Mouse (Mus musculus) layer of hippocampus, adult 9-10 months (tissue): ENCODE measurements around the gene Rtl9.

Source experiments
- DNase-seq: peaks from one replicate; pipeline ENCODE4 v3.0.0; 2022; ENCODE audit warnings: low spot score

Gene Rtl9

DNA sequence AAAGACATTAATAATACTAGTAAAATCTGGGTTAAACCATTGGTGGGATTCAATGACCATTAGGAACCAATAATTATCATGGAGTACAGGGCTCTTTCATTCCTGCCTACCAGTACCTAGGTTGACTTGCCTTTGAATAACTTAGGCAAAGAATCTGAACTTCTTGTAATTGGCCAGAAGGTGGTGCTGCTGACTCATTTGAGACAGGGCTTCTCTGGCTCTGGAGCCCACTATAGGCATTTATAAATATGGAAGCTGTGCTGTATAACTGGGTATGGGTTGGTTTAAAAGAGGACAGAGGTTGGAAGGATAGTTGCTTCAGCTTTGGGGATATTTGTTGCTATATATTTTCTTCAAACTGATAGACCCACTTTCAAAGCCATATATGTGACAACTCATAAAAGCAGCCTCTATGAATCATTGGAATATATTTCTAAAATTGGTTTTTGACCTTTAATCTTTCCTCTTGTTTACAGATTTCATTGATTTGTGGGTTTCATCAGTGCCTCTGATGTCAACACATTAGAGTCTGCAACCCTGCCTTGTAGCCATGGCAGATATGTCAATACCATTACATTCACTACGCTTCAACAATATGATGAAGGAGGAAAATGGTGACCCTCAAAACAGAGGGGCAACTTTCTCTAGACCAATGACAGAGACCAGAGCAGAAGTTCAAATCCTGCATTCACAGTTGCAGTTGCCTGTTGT lies at the start of gene Rtl9:
Gene Rtl9 (plus strand): TSS at position 551 of the 711 bp plus-strand sequence.
- no peak for DNase-seq

DNA sequence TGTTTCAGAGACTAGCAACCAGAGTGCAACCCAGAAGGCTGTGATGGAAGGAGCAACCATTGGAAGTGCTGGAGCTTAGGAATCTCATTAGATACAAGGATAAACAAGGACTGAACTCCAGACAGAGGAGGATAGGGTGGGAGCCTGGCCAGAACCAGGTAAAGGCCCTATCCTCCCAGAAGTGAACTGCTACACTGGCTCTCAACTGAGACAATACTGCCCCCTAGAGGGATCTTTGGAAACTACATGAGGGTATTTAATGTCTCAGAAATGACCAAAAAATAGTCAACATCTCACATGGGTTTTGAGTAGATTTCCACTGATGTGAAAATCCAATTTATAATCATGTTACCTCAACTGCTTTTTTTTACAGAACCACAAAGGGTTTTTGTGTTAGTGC lies 47.9 kb upstream of the Rtl9 start:
- DNase-seq: peak; percentile 58

DNA sequence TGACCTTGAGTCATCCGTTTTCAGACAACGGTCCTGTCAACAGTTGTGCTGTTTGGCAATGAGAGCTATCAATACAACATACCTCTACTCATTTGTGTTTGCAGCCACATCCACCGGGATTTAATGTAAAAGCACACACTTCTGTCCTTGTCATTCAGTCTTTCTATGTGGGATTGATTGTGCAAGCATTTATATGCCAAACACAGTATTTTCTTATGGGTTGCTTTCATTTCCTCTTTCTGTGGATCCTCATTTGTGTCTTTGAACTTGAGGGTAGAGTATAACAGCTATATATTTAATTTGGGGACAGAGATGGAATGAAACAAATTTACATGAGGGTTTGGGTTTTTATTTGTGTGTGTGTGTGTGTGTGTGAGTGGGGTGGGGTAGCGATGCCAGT lies 47.5 kb upstream of the Rtl9 start:
- no peak for DNase-seq

DNA sequence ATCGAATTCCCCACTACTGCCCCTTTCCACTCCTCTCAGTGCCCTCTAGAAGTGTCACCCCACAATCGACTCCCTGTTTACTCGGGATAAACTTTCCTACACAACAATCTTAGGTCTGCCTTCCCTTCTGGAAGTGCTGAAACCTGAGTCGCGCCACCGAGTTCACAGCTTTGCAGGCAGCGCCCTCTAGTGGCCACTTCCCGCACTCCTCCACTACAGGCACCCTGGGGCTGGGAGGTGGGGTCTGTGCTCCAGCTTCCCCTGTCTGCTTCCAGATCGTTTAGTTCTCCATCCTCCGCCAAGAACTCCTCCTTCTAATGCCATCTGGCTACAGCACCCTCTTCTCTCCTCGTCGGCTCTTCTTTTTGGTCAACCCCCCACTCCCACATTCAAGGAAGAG lies 40.6 kb upstream of the Rtl9 start:
- peak; percentile 30 for DNase-seq

DNA sequence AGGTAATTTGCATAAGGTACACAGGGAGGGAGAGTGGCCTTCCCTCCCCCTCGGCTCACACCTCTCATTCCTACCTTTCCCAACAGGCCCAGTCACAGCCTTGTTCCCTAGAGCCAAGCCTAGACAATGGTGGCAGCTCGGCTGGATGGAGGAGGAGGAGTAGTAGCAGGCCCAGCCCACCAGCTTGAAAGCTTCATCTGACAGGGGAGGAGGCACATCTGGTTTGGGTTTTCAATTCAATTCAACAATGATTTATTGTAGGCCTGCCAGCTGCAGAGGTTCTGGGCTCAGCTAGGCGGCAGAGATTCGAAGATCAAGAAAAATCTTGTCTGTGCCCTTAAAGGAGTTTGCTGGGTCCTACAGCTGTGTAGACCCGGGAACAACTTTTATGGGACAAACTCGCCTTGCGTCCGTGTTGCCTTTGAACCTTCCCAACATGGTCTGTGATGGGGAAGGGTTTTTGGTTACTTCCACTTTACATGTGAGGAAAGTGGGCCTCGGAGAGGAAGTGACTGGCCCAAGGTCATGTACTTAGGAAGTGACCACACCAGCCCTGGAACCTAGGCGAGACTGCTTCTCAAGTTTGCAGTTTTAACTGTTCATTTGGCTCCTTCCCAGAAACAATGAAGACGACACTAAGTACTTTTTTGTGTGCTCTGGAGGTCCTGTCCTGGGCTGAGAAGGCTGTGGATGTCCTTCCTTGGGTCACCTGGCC lies 36.6 kb upstream of the Rtl9 start:
- DNase-seq: no peak

DNA sequence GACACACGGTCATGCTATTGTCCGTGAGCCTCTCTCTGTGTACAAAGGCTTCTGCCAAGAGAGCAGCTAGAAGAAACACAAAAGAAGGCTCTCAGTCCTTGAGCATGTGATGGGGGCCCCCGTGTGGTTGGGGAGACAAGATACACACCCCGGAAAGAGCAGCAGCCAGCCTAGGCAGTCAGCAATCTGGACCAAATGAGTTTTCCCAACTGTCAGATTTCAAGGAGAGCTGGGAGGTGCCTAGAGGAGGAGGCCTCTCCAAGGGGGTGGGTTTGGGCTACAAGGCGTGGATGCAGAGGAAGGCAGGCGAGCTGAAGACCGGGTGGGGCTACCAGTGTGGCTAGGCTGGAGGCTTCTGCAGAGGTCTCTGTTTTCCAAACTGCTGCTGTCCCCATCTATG lies 35.6 kb upstream of the Rtl9 start:
- no peak for DNase-seq

DNA sequence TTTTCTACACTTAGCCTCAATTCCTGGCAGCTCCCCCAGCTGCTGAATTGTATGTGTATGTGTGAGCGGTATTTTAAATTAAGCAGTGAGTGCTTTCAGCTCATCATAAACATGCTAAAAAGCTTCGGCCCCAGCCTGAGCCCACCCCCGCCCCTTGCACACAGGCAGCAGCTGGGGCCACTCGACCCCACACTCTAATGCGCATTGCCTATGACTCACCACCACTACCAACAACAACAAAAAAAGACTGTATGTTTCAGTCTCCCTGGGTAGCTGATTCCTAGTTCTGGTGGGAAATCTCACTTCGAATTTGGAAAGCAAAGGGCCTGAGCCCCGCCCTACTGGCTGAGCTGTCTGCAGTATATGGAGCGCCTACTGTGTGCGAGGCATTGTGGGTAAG lies 35.1 kb upstream of the Rtl9 start:
- DNase-seq: no peak

DNA sequence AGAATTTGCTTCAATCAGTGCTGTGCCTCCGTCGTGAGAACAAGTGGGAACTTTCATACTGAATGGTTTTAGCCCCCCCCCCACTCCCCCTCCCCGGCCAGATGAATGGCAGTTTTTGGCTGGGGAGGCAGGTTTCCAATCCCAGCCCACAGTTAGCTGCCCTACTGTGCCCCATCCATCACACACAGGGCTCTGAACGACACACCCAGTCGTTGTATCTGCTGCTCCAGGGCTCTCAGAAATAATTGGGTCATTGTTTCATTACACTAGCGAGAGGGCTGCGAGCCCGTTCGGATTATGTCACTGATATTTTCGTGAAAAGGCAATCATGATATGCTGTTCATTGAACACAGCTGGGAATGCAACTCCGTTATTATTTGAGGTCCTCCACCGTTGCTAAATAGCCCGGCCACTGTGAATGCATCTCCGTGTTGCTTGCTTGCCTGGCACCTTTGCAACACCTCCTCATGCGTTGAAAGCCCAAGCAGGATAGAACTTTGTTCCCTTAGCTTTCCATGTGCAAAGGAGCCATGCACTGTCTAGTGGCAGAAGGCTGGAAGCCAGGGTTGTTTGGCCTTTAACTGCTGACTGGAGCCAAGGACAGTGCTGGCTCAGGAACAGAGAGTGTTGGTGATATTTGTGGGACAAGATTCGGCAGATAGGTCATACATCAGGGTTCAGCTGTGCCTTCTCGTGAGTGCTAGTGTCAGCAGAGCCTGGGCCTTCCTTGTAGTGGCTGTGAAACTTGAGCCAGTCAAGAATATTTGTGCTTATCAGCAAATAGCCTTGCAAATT lies 32.9 kb upstream of the Rtl9 start:
- no peak for DNase-seq

DNA sequence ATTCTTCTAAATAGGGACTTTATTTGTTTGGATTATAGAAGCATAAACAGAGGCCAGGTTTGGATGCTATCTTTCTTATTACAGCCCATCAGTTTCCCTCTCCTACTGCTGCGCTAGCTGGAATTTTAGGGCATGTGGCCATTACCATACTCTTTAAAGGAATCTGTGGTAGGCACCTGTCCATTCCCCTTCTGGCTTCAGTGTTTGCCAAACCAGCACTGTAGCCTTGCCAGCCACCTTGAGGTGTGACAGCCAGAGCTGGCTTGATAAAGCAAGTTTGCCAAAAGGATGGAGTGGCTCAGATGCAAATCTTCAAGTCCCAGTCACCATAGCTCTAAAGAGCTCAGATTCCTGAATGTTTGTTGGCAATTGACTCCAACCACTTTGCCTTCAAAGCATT lies 32.3 kb upstream of the Rtl9 start:
- no peak for DNase-seq

DNA sequence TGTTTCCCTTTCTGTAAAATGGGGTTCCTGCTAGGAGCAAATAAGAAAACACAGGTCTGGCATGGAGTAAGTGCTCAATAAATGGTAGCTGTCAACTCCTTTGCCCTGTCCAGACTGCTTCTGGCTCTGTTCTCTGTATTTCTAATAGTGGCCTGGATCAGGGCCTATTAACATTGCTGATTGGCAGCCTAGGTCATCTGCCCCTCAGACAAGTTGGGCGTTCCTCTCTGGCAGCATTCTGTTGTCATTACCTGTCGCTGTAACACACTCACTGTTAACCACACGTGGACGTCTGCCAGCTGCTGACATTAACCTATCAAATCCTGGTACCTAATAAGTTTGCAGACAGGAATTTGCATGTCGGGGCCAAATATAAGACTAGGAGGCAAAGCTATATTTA lies 31.8 kb upstream of the Rtl9 start:
- DNase-seq: no peak

DNA sequence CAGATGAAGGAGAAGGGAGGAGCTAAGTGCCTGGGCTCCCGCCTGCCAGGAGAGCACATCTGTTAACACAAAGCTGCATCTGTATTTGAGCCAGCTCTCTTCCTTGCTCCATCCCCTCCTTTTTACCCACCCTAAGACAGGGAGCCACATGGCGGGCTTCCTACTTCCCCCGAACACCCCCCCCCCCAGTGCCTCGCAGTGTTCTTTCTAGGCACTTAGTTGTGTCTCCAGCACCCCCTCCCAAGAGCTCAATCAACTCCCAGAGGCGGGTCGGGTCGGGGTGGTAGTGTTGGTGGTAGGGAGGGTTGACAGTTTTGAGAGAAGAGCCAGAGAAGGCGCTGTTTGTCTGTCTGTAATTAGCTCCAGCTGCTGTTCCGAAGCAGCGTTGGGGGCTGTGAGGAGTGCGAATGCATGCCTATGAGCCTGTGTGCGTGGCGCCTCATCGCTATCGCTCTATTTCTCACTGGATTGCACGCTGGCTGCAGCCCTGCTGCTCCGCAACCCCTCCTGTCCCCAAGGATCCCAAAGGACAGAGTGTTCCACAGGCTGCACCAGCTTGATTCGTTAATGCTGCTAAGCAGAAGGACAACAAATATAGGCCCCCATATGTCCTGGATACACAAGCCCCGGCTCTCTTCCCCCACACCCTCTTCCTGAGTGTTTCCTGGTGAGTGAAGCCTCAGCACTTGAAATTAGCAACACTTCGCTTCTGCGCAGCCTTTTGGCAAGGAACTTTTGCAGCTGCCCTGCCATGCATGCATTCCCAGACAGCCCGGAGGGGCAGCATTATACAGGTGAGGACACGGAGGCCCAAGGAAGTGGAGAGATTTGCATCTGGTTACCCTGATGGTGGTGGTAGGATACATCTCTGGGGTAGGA lies 18.7 kb upstream of the Rtl9 start:
- DNase-seq: no peak

DNA sequence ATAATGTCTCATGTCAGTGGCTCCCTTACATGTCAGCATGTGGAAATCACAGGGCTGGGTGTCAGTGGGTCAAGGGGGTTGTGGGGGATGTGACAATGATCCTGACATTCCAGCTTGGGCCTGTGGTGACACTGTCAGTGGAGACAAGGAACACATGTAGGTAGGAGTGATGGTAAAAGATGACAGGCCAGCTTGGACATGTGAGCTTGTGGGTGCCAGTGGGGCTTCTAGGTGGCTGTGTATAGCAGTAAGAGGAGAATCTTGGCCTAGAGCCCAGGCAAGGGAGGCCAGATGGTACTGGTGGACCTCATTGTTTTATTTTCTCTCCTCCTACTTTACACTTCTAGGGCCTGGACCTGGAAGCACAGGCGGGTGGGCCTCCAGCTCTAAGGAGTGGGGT lies 16.7 kb upstream of the Rtl9 start:
- no peak for DNase-seq

DNA sequence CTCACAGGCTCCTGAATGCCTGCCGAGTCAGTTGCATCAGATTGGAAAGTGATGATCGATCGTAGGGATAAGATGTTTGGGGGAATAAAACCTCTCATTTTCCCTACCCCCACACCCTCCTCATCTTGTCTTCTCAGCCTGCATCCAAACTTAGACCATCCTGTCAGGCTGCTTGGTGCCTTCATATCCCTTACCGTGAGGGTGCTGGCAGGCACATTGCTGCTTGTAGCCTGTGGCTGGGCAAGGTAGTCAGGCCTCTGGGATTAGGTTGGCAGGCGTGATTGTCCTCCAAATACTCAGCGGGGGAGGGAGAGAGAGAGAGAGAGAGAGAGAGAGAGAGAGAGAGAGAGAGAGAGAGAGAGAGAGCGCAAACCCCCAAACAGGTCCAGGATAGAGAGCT lies 11.2 kb upstream of the Rtl9 start:
- DNase-seq: no peak

DNA sequence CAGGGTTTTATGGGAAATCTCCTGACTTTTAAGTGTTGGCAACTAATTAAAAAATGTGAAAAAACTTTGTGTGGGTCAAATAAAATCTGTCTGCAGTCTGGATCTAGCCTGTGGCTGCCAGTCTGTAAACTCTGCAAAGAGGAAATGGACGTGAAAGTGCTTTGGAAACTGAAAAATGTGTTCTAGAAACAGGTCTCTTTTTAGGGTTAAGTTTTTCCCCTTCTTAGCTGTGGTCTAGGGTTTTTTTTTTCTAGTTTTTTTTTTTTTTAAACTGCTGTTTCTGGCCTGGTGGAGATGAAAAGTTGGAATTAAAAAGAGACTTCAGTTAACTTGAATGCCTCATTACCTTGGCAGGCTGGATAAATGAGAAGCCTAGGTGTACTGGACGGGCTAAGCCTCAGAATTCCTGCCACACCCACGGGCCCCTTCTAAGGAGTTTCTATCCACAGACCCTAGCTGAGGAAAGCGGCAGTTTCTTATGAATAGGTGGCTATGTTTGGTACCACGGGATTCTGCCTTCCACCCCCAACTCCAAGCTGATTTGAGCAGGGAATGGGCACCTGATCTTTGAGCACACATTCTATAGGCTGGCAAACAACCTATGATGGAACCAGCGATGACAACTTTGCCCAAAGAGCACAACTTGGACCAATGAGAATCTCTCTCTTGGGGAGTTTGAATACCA lies 8.3 kb upstream of the Rtl9 start:
- DNase-seq: no peak

DNA sequence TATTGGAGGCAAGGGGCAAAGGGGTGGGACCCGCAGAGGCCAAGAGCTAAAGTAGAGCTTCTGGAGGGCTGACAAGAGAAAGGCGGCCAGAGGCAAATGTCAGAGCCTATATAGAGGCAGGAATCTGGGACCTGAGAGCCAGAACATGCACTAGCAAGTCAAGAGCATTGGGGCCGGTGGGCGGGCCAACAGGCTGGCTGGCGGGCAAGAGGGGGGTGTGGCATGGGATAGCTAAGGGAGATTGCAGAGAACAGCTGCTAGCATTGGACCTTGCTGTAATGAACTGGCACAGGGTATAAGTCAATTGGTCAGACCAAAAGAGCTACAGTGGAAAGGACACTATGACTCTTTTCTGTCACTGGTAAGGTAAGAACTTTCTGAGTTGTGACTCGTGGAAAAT lies 1.8 kb upstream of the Rtl9 start:
- DNase-seq: no peak

DNA sequence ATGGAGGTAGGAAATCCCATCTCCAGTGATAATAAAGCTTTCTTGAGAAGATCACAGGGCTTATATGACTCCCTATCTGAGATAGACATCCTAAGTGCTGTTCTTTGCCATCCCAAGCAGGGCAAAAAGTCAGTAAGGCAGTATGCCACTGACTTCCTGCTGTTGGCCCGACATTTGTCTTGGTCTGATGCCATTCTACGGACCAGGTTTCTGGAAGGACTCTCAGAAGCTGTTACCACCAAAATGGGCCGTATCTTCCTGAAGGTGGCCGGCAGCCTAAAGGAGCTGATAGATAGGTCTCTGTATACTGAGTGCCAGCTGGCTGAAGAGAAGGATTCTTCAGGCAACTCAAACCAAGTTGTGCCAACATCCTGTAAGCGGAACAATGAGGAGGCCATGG lies 3.8 kb downstream of the Rtl9 start:
- DNase-seq: no peak

DNA sequence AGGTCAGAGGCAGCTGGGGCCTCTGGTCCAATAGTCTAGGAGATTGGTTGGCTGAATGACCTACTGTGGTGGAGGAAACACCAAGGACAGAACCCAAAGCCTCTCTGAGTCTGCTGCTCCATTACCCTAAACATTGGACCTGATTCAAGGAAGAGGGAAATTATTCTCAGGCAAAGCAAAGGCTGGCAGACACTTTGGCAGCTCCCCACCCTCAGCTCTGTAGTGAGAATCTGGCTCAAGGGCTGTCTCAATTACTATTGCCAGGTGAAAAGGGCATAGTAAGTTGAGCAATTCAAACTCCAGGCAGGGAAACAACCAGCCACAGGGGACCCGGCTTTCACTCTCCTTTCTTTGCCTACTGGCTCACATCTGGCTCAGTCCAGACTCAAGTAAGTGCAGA lies 6.5 kb downstream of the Rtl9 start:
- no peak for DNase-seq

DNA sequence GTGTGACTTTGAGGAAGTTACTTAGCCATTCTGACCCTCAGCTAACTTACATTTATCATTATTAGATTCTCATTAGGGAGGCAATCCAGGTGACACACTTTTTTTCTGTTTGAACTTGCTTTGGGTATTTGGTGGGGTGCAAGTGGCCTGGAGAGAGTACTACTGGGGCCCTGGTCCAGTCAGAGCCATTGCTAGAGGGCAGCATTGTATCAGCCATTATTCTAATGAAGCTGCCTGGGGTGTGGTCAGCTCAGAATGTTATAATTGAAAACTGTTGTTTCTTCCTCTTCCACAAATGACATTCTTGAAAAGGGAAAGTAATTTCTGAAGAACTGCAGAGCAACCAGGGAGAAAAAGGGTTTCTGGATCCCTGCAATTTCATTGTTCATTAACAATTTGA lies 13.2 kb downstream of the Rtl9 start:
- DNase-seq: no peak
